Mouse (Mus musculus): ENCODE measurements at regions not wholly inside any gene's neighbourhood (a gene's known extent, or its start where the extent isn't known, plus 50 kb on each side); places are given as distances from the start of the nearest gene placed in this dataset.

DNA sequence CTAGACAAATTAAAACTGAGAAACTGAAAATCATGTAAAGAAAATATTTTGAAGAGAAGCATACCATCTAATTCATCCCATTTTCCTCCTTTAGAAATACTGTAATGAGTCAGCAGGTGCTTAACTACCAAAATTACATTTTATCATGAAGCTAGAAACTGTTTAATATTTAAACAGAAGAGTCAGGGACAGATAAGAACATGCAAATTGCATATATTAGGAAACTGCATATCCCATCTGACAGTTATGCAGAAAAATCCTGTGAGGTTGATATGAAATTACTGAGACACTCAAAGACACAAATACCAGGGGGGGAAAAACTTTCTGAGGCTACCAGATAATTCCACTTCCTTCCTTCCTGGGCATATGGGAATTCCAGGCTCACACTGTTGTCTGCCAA lies 257.8 kb downstream of the Tex13c3 start:
- H3K4me1 ChIP-seq (ENCODE audit: control insufficient read depth, insufficient read depth, low read length): no peaks in the 10 kb centered on the region
- H3K4me3 ChIP-seq (ENCODE audit: control insufficient read depth, low read depth, low read length): no peak overlapping the region
- no peaks in the 10 kb centered on the region for H3K27me3 ChIP-seq (ENCODE audit: control insufficient read depth, insufficient read depth, low read length)
- TF ChIP-seq CTCF (IDR thresholded peaks at IDR 0.05; ENCODE audit: control insufficient read depth, insufficient read depth, insufficient replicate concordance, low read depth, low read length) (no peak), POLR2A (IDR thresholded peaks at IDR 0.05; ENCODE audit: control insufficient read depth, low read depth, low read length) (no peak)
- H3K36me3 ChIP-seq (ENCODE audit: control insufficient read depth, insufficient read depth, low read length): no peaks in the 10 kb centered on the region
- H3K27ac ChIP-seq (ENCODE audit: control insufficient read depth, insufficient read depth, low read depth, low read length): no peak overlapping the region

DNA sequence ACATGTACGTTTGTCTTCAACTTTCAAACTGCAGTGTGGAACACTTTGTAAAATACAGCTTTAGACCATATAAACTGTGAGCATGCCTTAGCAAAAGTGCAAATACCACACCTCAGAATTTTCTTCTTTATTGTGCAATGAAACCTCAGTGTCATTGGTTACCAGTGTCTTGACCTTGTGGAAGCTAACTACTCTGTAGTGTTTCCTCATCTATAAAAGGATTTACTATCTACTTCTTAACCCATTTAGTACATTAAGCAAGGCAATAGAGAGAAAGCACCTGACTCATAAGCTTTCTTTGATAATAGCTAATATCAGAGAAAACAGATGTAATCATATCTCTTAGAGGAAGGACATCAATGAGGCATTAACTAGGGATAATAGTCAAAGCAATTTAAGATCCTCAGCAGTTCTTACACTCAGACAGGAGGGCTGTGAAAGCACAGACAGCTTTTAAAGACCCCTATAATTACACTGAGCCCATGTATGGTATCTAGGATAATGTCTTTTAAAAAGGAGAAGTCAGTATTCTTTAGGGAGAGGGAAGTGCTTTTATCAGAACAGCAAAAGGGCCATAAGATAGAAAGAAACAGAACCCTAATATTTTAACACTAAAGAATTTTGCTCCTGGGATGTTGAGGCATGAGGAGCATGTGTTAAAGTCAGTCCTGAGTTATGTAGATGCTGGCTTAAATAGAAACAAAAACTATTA lies 260.2 kb downstream of the Tex13c3 start:
- Histone ChIP-seq H3K27me3 (ENCODE audit: control insufficient read depth, insufficient read depth, low read length) (no peaks in the 10 kb centered on the region), H3K4me1 (ENCODE audit: control insufficient read depth, insufficient read depth, low read length) (no peaks in the 10 kb centered on the region), H3K36me3 (ENCODE audit: control insufficient read depth, insufficient read depth, low read length) (no peaks in the 10 kb centered on the region), H3K27ac (ENCODE audit: control insufficient read depth, insufficient read depth, low read depth, low read length) (no peak overlapping the region), H3K4me3 (ENCODE audit: control insufficient read depth, low read depth, low read length) (no peak overlapping the region)
- TF ChIP-seq CTCF (IDR thresholded peaks at IDR 0.05; ENCODE audit: control insufficient read depth, insufficient read depth, insufficient replicate concordance, low read depth, low read length) (no peak), POLR2A (IDR thresholded peaks at IDR 0.05; ENCODE audit: control insufficient read depth, low read depth, low read length) (no peak)

- H3K36me3 ChIP-seq (ENCODE audit: control insufficient read depth, insufficient read depth, low read length): no peaks in the 10 kb centered on the region
- H3K27me3 ChIP-seq (ENCODE audit: control insufficient read depth, insufficient read depth, low read length): no peaks in the 10 kb centered on the region
- TF ChIP-seq CTCF (IDR thresholded peaks at IDR 0.05; ENCODE audit: control insufficient read depth, insufficient read depth, insufficient replicate concordance, low read depth, low read length) (no peak), POLR2A (IDR thresholded peaks at IDR 0.05; ENCODE audit: control insufficient read depth, low read depth, low read length) (no peak)
- no peaks in the 10 kb centered on the region for H3K4me1 ChIP-seq (ENCODE audit: control insufficient read depth, insufficient read depth, low read length)
- no peak overlapping the region for H3K27ac ChIP-seq (ENCODE audit: control insufficient read depth, insufficient read depth, low read depth, low read length)
- no peak overlapping the region for H3K4me3 ChIP-seq (ENCODE audit: control insufficient read depth, low read depth, low read length)
These were observed 261.4 kb downstream of the Tex13c3 start for GRCm38 (mm10) chrX:19219727-19220126.

- Histone ChIP-seq H3K27ac (ENCODE audit: control insufficient read depth, insufficient read depth, low read depth, low read length) (no peak overlapping the region), H3K36me3 (ENCODE audit: control insufficient read depth, insufficient read depth, low read length) (no peaks in the 10 kb centered on the region), H3K4me1 (ENCODE audit: control insufficient read depth, insufficient read depth, low read length) (no peaks in the 10 kb centered on the region), H3K27me3 (ENCODE audit: control insufficient read depth, insufficient read depth, low read length) (no peaks in the 10 kb centered on the region), H3K4me3 (ENCODE audit: control insufficient read depth, low read depth, low read length) (no peak overlapping the region)
- TF ChIP-seq CTCF (IDR thresholded peaks at IDR 0.05; ENCODE audit: control insufficient read depth, insufficient read depth, insufficient replicate concordance, low read depth, low read length): no peak
- TF ChIP-seq POLR2A (IDR thresholded peaks at IDR 0.05; ENCODE audit: control insufficient read depth, low read depth, low read length): no peak
These were observed 261.8 kb downstream of the Tex13c3 start for GRCm38 (mm10) chrX:19219301-19219700.

DNA sequence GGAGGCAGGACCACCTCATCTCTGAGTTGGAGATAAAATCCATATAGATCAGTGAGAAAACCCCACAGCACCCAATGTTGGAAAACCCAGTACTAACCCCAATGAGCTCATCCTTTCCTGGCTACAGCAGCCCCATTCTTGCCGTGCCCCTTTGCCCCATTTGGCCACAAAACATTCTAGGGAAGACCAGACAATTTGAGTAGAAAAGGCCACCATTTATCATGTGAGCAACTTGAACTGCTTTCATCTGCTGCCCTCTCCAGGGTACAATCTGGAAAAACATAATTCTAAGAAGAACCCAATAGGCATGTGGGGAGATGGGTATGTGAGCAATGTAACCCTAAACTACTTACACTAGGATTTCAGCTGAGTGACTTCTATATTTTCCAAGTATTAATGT lies 274.7 kb downstream of the Tex13c3 start:
- no peak overlapping the region for H3K4me3 ChIP-seq (ENCODE audit: control insufficient read depth, low read depth, low read length)
- no peak for TF ChIP-seq CTCF (IDR thresholded peaks at IDR 0.05; ENCODE audit: control insufficient read depth, insufficient read depth, insufficient replicate concordance, low read depth, low read length)
- TF ChIP-seq POLR2A (IDR thresholded peaks at IDR 0.05; ENCODE audit: control insufficient read depth, low read depth, low read length): no peak
- H3K4me1 ChIP-seq (ENCODE audit: control insufficient read depth, insufficient read depth, low read length): no peaks in the 10 kb centered on the region
- H3K27me3 ChIP-seq (ENCODE audit: control insufficient read depth, insufficient read depth, low read length): no peaks in the 10 kb centered on the region
- no peaks in the 10 kb centered on the region for H3K36me3 ChIP-seq (ENCODE audit: control insufficient read depth, insufficient read depth, low read length)
- H3K27ac ChIP-seq (ENCODE audit: control insufficient read depth, insufficient read depth, low read depth, low read length): no peak overlapping the region

- TF ChIP-seq CTCF (IDR thresholded peaks at IDR 0.05; ENCODE audit: control insufficient read depth, insufficient read depth, insufficient replicate concordance, low read depth, low read length): no peak
- no peak for TF ChIP-seq POLR2A (IDR thresholded peaks at IDR 0.05; ENCODE audit: control insufficient read depth, low read depth, low read length)
- H3K27me3 ChIP-seq (ENCODE audit: control insufficient read depth, insufficient read depth, low read length): no peaks in the 10 kb centered on the region
- H3K36me3 ChIP-seq (ENCODE audit: control insufficient read depth, insufficient read depth, low read length): no peaks in the 10 kb centered on the region
- no peak overlapping the region for H3K27ac ChIP-seq (ENCODE audit: control insufficient read depth, insufficient read depth, low read depth, low read length)
- no peak overlapping the region for H3K4me3 ChIP-seq (ENCODE audit: control insufficient read depth, low read depth, low read length)
- H3K4me1 ChIP-seq (ENCODE audit: control insufficient read depth, insufficient read depth, low read length): no peaks in the 10 kb centered on the region
These were observed 278.6 kb downstream of the Tex13c3 start for GRCm38 (mm10) chrX:19202542-19202941.

DNA sequence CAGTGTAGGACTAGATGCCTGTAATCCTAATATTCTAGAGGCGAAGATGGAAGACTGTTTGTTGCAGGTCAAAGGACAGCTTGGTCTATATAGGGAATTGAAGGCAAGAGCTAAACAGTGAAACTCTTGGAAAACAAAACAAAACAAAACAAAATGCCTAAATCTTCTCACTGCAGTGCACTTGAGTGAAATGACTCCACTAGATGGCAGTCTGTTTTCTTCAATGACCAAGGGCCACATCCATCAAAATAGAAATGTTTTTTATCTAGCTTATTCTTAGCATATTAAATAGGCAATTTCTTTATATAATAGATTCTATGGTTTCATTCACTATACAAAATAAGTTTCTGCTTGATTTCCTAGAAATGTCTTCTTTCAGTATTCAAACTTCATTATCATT lies 279.7 kb downstream of the Tex13c3 start:
- TF ChIP-seq CTCF (IDR thresholded peaks at IDR 0.05; ENCODE audit: control insufficient read depth, insufficient read depth, insufficient replicate concordance, low read depth, low read length): no peak
- no peak for TF ChIP-seq POLR2A (IDR thresholded peaks at IDR 0.05; ENCODE audit: control insufficient read depth, low read depth, low read length)
- Histone ChIP-seq H3K27me3 (ENCODE audit: control insufficient read depth, insufficient read depth, low read length) (no peaks in the 10 kb centered on the region), H3K4me1 (ENCODE audit: control insufficient read depth, insufficient read depth, low read length) (no peaks in the 10 kb centered on the region), H3K4me3 (ENCODE audit: control insufficient read depth, low read depth, low read length) (no peak overlapping the region), H3K36me3 (ENCODE audit: control insufficient read depth, insufficient read depth, low read length) (no peaks in the 10 kb centered on the region), H3K27ac (ENCODE audit: control insufficient read depth, insufficient read depth, low read depth, low read length) (no peak overlapping the region)
